Comparison of ENCODE assay signal across 7 mouse cellular contexts in genomic region chr3:57343837-57344607, GRCm38 (mm10).
DNase-seq lines count a peak whose midpoint lies in the region.

No protein-coding gene starts in this region.

- peak; percentile 55 for DNase-seq in NIH3T3 (ENCODE audit: low read depth)
- DNase-seq in fibroblast of lung, adult 2 months (ENCODE audit: low read depth), result peak; percentile 77
- peak; percentile 7 to 63 for DNase-seq in left cerebral cortex, adult 9 months (ENCODE audit: low spot score in 2 of 2)
- peak; percentile 75 for DNase-seq in lung, postnatal 25 days (ENCODE audit: low spot score)
- DNase-seq in neural tube, embryonic 10.5 days (ENCODE audit: extremely low spot score, low spot score), result no peak
- DNase-seq in adrenal gland, adult (ENCODE audit: inconsistent age in 2 of 2, low spot score in 1 of 2), result no peak
- no peak for DNase-seq in kidney, postnatal 25 days

Comparison
In these comparisons a context has a peak if more than half of its experiments do, and no peak if none do; other contexts are left out.
1. DNase-seq: peak in NIH3T3 (single experiment), fibroblast of lung, adult 2 months (single experiment), left cerebral cortex, adult 9 months (2 of 2) and lung, postnatal 25 days (single experiment); none in neural tube, embryonic 10.5 days (single experiment), adrenal gland, adult (0 of 2) and kidney, postnatal 25 days (0 of 2).